Mouse (Mus musculus) thymus, postnatal 14 days (tissue): ENCODE measurements around the gene Hipk2.

ENCODE experiments used
- DNase-seq: peaks from one replicate; pipeline ENCODE4 v3.0.0; 2021

Gene Hipk2

DNA sequence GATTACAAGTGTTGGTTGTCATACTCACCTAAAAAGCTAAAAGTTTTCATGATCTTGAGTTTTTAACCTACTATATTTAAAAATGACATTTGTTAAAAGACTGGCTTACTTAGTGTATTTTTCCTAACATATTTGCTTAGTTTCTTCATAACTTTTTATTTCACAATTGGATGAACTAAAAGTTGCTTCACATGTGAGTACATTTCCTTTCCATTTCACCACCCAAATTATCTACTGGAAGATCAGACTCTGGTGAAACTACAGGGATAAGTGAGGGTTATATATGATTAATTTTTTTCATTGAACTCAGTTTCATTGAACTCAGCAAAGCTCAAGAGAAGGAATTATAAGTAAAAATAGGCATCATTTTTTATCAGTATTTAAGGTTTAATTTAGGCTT lies 50.1 kb downstream of the Hipk2 start:
- DNase-seq, result no peak

DNA sequence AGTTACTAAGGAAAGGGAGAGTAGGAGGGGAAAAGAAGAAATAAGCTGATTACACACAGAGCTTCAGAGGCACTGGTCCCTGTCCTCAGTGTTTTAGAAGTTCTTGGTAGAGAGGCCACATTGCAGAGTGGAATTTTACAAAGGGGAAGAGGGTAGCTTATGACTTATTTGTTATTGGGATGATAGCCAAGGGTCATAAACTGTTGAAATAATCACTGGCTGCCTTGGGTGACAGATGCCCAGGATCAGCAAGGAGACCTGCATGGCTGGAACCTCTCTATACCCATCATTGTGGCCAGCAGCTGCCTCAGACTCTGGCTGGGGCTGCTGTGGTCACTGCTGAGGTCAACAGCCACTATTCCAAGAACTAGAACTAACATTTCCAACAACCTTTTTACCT lies 52.1 kb downstream of the Hipk2 start:
- DNase-seq, result no peak

- DNase-seq, result no peak
Measured at GRCm38 (mm10) chr6:38823164-38823563, 52.8 kb downstream of the Hipk2 start.

GRCm38 (mm10) chr6:38821686-38822085 lies 54.3 kb downstream of the Hipk2 start:
- DNase-seq, result no peak

DNA sequence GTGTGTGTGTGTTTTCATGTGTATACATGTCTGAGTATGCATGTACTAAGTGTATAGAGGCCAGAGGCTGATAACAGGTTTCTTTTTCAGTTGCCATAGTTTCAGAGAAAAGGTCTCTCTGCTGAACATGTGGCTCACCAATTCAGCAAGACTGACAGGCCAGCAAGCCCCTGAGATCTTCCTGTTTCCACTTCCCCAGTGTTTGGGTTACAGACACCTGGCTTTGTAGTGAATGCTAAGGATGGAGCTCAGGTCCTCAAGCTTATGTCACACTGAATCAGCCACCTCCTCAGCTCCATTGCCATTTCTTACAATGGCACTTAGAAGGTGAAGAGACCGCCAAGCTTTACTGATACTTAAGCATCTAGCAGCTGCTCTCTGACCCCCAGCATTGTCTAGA lies 55.1 kb downstream of the Hipk2 start:
- DNase-seq, result no peak

DNA sequence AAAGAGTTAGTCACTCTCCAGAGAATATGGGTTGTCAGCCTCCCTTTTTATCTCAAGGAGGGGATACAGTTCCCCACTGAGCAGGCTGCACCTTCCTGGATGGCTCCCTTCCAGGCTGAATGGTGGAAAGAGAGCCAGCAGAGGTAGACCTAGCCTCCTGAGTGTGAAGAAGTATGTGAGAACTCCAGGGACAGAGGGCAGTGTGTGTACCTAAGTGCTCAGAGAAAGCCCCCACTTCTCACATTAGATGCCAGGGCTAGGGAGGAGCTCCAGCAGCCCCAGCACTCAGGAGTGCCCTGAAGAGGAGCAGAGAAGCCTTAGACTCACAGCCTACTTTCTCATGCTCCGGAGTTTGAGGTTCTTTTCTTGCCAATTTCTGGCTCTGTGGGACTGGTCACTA lies 59.7 kb downstream of the Hipk2 start:
- DNase-seq, result no peak

DNA sequence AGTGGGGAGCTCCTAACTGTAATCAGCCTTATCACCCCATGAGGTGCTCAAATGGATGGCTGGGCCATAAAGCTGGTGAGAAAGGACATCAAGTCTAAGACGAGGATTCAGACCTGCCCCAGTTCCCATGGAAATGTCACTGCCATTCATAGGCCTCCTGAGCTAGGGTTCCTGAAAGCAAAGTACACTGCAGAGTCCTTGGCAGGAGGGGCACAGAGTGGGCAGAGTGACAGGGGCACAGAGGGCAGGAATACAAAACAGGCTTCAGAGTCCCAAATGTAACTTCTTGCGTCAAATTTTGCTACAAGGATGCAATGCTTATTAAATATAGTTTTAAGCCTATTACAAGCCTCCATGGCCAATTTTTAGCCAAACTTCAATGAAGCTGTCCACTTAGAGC lies 60.4 kb downstream of the Hipk2 start:
- no peak for DNase-seq

GRCm38 (mm10) chr6:38814690-38815089 lies 61.3 kb downstream of the Hipk2 start:
- DNase-seq, result no peak

DNA sequence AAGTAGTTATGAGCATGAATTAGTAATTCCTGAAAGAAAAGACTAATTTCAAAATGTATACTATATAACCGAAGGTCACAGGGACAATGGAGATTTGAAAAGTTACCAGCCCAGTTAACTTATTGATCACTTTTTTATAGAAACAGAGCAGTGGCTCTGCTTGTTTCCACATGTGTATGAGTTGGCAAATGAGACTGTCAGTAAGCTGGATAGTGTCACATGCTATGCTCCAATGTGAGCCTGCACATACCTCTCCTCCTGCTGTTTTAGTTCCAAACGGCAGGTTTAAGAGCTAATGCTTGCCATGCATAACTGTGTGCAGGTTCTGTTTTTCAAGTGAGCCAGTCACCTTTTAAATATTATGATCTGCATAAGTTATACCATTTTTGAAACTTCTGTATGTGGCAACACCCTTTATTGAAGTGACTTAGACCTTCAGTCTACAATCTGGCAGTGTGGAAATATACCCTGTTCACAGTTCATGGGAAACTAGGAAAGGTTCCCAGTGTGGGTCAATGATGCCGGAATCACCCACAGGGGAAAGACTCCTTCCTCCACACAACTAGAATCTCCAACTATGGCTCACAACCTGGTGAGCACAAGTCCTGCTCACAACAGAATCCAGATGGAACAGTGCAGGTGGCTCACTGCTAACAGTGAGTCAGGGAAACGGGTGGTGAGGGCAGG lies 64.4 kb downstream of the Hipk2 start:
- no peak for DNase-seq

- no peak for DNase-seq
Measured at GRCm38 (mm10) chr6:38810121-38810475, 65.9 kb downstream of the Hipk2 start.

DNA sequence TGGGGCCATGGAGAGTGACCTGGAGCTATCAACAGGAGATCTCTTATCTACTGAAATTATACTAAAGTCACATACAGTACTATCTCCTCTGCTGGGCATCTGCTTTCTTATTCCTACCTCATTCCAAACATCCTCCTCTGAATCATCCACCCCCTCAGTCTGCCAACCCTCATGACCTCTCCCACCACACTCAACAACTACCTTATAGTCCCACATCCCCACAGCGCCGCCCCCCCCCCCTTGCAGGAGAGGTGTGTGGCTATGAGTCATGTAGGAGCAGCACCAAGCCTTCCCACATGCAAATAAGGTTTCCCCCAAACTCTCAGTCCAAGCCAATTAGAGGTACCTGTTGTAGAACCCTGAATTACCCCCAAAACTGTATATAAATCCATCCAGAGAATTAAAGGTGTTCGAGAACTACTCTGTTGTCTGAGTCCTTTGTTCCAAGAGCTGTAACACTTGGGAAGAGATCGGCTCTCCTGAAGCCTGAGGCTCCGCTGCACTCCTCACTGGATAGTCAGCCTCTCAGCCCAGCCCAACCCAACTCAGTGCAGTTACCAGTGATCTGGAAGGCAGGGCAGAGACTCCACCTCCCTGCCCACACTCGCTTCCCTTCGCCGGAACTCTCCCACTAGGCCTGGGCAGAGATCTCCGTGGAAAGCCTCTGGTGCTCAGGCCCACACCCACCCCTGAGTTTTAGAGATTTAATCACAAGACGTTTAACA lies 66.4 kb downstream of the Hipk2 start:
- DNase-seq, result no peak

DNA sequence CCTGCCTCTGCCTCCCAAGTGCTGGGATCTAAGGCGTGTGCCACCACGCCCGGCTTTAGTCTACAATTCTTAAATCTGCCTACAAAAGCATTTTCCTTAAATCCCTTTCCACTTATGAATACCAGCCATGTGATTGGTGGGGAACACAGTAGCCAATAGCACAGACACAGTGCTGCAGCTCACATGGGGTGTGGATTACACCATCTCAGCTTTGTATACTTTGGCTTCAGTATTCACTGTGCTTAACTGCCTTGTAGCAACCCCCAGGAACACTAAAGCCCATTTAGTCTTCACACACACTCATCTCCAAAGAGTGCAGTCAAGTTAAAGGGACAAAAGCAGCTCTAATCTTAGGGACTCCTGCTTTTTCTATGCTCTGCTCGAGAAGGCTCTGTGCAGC lies 67.6 kb downstream of the Hipk2 start:
- DNase-seq, result no peak

GRCm38 (mm10) chr6:38806963-38807445 lies 69.0 kb downstream of the Hipk2 start:
- DNase-seq, result peak; percentile 15

DNA sequence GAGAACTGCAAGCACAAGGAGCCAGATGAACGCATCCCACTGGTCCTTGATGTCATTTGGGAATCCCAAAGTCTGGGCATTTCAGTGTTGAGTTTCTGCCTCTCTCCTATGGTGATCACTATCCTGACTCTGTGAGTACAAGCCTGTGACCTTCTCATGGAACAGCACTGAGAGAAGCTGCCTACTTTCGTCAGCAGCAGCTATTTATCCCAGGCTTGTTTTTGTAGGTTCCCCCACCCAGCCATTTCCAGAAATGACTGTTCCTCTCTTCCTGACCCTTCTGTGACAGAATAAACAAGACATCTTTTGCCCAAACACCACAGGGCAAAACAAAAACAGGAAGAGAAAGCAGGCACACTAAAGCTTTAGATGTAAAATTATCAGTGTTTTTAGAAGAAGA lies 70.4 kb downstream of the Hipk2 start:
- DNase-seq, result no peak

DNA sequence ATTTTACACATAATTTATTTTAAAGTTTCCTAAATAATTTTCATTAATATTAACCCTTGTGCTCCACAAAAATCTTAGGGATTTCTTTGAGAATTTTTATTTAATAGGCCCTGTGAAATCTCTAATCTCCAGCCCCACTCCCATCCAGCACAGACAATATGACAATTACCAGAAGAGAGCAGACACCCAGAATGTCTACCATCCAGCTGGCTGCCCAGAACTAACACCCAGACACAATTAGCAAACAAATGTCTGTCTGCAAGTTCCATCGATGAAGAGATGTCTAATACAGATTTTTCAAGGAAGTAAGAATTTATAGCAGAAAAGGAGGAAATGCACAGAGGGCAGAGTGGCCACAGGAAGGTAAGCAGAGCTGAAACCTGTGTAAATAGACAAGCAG lies 74.7 kb downstream of the Hipk2 start:
- no peak for DNase-seq

DNA sequence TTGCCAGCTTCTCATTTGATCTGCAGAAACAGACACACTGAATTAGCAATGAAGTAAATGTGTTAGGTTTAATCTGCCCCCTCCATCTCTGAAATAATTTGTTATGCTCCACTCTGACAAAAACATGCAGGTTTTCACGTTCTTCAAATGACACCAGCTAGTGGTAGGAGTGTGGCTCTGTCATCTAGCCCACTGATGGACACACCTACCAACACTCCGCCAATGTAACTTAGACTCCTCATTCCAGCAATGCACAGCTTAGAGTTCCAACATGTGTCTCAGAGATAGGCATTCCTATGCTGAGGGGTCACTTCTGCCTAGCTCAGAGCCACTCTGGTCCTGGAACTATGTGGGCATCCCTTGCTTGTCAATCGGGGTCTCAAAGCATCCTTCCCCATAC lies 78.4 kb downstream of the Hipk2 start:
- no peak for DNase-seq

GRCm38 (mm10) chr6:38796993-38797392 lies 79.0 kb downstream of the Hipk2 start:
- no peak for DNase-seq

DNA sequence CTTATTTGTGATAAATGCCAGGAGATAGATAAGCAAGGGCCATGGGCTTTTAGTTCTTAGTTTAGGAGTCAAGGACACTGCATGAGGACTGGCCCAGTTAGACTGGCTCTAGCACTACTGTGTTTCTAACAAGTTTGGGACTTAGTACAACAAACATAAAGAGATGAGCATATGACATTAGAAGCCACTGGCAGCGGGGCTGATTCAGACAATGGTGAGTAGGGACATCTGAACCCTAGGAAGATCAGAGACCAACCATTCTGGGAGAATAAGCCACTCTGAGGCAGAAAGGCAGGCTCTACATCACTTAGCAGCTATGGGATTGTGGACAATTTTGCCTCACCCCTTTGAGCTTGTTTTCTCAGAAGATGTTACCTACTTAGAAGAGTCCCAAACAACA lies 79.6 kb downstream of the Hipk2 start:
- DNase-seq, result no peak

GRCm38 (mm10) chr6:38795096-38795816 lies 80.7 kb downstream of the Hipk2 start:
- no peak for DNase-seq

- DNase-seq, result no peak
Measured at GRCm38 (mm10) chr6:38792966-38793365, 83.0 kb downstream of the Hipk2 start.

DNA sequence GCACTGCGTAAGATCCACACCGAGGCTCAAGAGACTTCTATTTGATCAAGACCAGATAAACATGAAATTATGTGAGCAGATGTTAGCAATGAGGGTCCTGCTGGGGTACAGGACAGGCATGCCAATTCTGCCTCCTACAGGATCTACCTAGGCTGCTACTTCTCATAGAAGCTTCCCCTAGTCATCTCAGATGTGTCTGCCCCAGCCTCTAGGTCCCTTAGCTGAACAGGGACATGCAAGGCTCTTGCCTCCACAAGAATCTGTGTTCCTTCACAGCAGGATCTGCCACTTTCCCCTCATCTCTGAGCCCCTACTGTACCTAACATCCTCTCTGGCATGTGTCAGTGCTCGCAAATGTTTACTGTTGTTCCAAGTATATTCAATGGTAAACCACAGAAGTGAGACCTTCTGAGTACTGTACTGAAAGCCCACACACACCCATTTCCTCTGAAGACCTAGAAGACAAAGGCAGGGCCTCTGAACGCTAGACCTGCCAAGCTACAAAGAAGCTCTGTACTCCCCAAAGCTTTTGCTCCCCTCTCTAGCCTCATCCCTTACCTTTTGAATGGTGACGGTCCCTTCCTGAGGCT lies 86.6 kb downstream of the Hipk2 start:
- peak; percentile 11 for DNase-seq

DNA sequence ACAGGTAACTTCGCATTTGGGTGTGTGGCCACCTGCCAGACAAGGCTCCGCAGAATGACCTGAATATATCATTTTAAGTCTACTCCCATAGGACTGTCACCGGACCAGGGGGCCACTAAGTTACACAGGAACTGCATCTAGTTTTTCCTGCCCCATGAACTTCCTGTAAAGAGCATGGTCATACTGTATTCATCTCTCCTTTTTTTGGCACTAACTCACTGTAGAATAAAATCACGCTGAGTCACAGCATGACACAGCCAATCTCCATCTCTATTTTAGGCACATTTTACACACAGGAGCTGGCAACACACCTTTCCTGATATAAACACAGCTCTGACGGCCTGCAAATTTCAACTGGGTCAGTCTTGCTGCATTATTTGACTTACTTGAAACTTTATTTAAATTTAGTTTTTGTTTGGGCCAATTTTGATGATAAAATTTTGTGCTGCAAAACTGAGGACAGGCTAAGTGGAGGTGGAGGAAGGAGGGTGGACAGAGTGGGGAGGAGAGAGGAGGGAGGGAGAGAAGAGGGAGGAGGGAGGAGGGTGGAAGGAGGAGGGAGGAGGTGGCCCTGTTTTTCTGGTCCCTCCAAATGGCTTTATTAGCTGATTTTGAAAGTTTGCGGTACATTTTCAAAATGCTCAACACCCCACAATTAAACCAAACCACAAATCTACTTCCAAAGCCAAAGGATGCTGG lies 88.0 kb downstream of the Hipk2 start:
- no peak for DNase-seq

DNA sequence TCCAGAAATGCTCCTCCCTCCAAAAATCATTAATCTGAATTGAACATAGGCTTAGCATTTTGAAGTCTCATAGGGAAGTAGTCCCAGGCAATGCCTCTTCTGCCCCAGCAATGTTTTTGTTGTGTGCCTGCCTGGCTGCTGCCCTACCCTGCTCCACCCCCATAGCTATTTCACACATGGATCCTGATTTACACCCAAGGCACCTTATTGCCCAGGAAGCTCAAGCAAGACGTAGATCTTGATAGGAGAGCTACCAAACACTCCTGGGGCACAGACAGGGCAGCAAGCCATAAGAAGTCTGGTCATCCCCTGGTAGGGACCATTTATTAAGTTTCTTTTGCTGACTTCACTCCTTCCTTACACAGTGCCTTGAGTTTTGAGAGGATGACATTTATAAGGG lies 88.8 kb downstream of the Hipk2 start:
- DNase-seq, result no peak
